Mouse (Mus musculus) CD4-positive, CD25-positive, alpha-beta regulatory T cell, adult 4 months (primary cell): ENCODE data around the gene Olfr139. TPM values are rescaled to one million over a fixed set of nuclear protein-coding genes. Genes with fewer than 3 reads are reported as not detected.

ENCODE experiments used
- ATAC-seq: one replicate; pipeline ENCODE4 v1.8.0; 2017
- polyA plus RNA-seq, 2 experiments: library from polyadenylated mRNA; unstranded; fragments of 100-300 nt; shearing (Covaris generic); gene quantifications; one replicate each; pipeline ENCODE4 v1.2.1; 2017

The Olfr139 gene
- not detected for polyA plus RNA-seq

- ATAC-seq = no peak
Measured at GRCm38 (mm10) chr11:74056451-74056850, at the start of gene Olfr139, which contains the start of gene Olfr399. Olfr139 (minus strand) TSS chr11:74056551. Olfr399 (minus strand) TSS chr11:74056615.

- no peak for ATAC-seq
Measured at GRCm38 (mm10) chr11:74105066-74105465, 48.7 kb upstream of the Olfr139 start.

GRCm38 (mm10) chr11:74101507-74101906 is 45.2 kb upstream of the Olfr139 start:
- no peak for ATAC-seq

- ATAC-seq = no peak
Measured at GRCm38 (mm10) chr11:74100724-74101123, 44.4 kb upstream of the Olfr139 start.

GRCm38 (mm10) chr11:74069655-74070054 is 13.3 kb upstream of the Olfr139 start, which contains the start of gene Zfp616:
Zfp616 (plus strand) TSS chr11:74069955.
- no peak for ATAC-seq

- ATAC-seq = no peak
Measured at GRCm38 (mm10) chr11:74051347-74051746, 5.0 kb downstream of the Olfr139 start.

Other genes starting within 250 kb of the Olfr139 start
- gene Olfr392, start 239.5 kb downstream of the Olfr139 start, polyA plus RNA-seq = under 1 TPM in 1 of 2 experiments, not detected in 1; 0.08 TPM
- gene Olfr393, start 205.1 kb downstream of the Olfr139 start, polyA plus RNA-seq = not detected
- not detected for gene Olfr394, start 165.8 kb downstream of the Olfr139 start, polyA plus RNA-seq
- not detected for gene Olfr395, start 147.3 kb downstream of the Olfr139 start, polyA plus RNA-seq
- gene Olfr23, start 119.9 kb downstream of the Olfr139 start, polyA plus RNA-seq = not detected
- not detected for gene Olfr397, start 95.7 kb downstream of the Olfr139 start, polyA plus RNA-seq
- gene Olfr398, start 66.1 kb downstream of the Olfr139 start, polyA plus RNA-seq = under 1 TPM in 1 of 2 experiments, not detected in 1; 0.26 TPM
- not detected for gene Olfr399, start 64 bp upstream of the Olfr139 start, polyA plus RNA-seq
- gene Zfp616, start 13.4 kb upstream of the Olfr139 start, polyA plus RNA-seq = not detected
- not detected for gene Olfr401, start 57.2 kb upstream of the Olfr139 start, polyA plus RNA-seq
- gene Olfr402, start 97.0 kb upstream of the Olfr139 start, polyA plus RNA-seq = not detected
- gene Olfr403, start 129.7 kb upstream of the Olfr139 start, polyA plus RNA-seq = not detected
- gene Olfr43, start 154.8 kb upstream of the Olfr139 start, polyA plus RNA-seq = not detected
- not detected for gene Olfr406, start 203.3 kb upstream of the Olfr139 start, polyA plus RNA-seq
- gene Olfr59, start 227.2 kb upstream of the Olfr139 start, polyA plus RNA-seq = under 1 TPM in 1 of 2 experiments, not detected in 1; 0.11 TPM